Mouse (Mus musculus) liver, adult 2 months (tissue): ENCODE measurements at regions not wholly inside any gene's neighbourhood (a gene's known extent, or its start where the extent isn't known, plus 50 kb on each side); places are given as distances from the start of the nearest gene placed in this dataset.

Experiments used
- CTCF ChIP-seq: fragments of 200-500 bp; IDR thresholded peaks from 2 replicates; pipeline ENCODE4 v1.5.1; 2011; ENCODE audit warnings: low read depth, low read length, control low read depth
- POLR2A ChIP-seq: fragments of 200-500 bp; IDR thresholded peaks from 2 replicates; pipeline ENCODE4 v1.6.1; 2011; ENCODE audit warnings: low read length, control low read depth; ENCODE audit not compliant: insufficient read depth; ENCODE audit errors: extremely low read depth

DNA sequence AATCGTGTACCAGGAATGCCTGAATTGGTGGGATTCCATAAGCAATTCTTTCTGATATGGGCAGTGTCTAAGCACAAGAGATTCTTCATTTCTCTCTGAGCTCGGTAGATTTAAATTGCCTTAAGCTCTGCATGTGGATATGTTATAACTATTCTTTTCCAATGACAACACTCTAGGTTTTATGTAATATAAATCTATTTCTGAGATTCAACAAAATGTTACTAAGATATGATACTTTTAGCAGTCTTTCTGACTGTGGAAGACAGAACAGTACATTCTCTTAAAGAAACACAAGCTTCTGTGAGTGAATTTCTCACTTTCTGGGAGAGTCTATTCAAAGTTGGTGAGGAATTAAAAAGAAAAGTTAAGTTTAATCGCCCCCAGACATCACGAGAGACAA lies 373.6 kb upstream of the Vrk2 start:
- TF ChIP-seq POLR2A (no peak), CTCF (no peak)
